Mouse (Mus musculus): Measurements from ENCODE around the gene Utf1. TPM values are rescaled to one million over a fixed set of nuclear protein-coding genes. Genes with fewer than 3 reads are reported as not detected.

Utf1 gene
- total RNA-seq, 2 experiments from 2014 or later: not detected

DNA sequence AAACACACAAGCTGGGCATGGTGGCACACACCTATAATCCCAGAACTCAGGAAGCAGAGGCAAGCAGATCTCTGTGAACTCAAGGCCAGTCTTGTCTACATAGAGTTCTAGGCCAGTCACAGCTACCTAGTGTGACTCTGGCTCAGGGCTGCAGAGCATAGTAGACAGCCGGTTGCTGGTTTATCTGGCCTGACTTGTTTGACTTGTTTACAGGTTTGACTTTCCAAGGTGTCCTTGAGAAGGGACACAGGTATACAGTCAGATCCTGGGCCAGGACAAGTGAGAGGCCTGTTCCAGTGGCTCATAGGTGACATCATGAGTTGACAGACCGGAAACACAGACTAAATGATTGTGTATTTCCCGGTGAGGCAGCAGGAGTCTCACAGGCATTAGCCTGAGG lies 6.5 kb upstream of the Utf1 start:
- no peak for DNase-seq (ENCODE audit: extremely low spot score in 1 of 2, low spot score in 1 of 2)

DNA sequence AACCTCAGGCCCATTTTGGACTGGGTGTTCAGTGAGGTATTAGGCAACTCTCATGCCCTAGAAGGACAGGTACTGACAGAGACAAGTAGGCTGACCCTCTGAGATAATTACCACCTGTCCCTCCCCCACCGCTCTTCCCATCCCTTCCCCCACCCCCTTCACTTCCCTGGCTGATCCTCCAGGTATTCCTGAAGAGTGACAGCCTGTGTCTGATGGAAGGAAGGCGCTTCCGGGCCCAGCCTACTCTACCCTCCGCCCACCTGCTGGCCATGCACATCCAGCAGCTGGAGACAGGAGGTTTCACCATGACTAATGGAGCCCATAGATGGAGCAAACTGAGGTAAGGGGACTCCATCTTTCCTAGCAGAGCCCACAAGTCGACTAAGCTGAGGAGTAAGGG lies 5.8 kb upstream of the Utf1 start:
- DNase-seq (ENCODE audit: extremely low spot score in 1 of 2, low spot score in 1 of 2): no peak

DNA sequence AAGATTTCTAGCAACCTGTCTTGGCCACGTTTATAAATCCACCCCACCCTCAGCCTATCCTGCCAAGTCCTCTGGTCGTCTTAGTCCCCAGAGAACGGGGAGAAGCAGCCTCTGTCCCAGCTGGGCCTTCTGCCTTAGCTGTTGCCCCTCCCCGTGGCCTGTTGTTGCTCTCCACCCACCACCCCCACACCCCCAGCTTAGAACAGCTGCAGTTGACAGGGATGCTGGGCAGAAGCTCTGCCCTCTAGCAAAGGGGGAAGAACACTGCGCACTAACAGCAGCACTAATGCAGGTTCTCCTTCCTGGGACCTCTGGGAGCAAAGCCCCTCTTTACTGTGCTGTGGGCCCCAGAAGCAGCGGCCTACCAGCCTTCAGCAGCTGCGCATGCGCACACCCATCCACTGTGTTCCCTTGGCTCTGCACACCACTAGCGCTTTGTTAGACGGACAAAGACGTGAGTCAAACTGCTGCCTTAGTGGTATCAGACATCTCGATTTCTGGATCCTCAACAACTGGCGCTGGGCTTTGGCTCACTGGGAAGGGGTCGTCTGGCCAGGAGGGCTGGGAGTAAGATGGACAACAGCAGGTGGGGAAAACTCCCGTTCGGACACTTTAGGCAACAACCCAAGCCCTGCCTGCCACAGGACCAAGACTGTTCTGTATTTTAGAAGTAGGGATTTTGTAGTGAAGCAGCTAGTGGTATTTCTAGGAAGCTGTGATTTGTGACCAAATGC lies 2.9 kb upstream of the Utf1 start:
- DNase-seq (ENCODE audit: extremely low spot score in 1 of 2, low spot score in 1 of 2): no peak

- no peak for DNase-seq (ENCODE audit: extremely low spot score in 1 of 2, low spot score in 1 of 2)
These were observed 977 bp downstream of the Utf1 start for GRCm38 (mm10) chr7:139944291-139945240.

- no peak for DNase-seq (ENCODE audit: extremely low spot score in 1 of 2, low spot score in 1 of 2)
These were observed 1.9 kb downstream of the Utf1 start for GRCm38 (mm10) chr7:139945516-139945915.

- no peak for DNase-seq (ENCODE audit: extremely low spot score in 1 of 2, low spot score in 1 of 2)
These were observed 2.4 kb downstream of the Utf1 start for GRCm38 (mm10) chr7:139946032-139946431.

DNA sequence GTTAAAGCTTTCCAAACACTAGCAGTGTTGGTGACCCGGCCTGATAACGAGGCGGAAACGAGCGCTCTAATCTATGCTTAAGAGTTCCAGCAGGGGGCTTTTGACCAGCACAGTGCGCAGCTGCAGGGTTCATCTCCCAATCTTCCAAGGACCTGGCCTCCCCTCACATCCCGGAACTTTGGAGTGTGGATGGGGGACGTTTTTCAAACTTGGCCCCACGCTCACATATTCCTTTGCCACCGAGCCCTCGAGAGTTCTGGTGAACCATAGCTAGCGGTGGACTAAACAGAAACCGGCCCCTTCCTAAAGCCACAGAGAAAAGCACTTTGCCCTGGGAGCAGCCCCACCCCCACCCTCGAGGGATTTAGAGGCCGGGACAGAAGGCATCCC lies 6.3 kb downstream of the Utf1 start:
- no peak for DNase-seq (ENCODE audit: extremely low spot score in 1 of 2, low spot score in 1 of 2)

GRCm38 (mm10) chr7:139950283-139950971 lies 6.8 kb downstream of the Utf1 start:
- no peak for DNase-seq (ENCODE audit: extremely low spot score in 1 of 2, low spot score in 1 of 2)

DNA sequence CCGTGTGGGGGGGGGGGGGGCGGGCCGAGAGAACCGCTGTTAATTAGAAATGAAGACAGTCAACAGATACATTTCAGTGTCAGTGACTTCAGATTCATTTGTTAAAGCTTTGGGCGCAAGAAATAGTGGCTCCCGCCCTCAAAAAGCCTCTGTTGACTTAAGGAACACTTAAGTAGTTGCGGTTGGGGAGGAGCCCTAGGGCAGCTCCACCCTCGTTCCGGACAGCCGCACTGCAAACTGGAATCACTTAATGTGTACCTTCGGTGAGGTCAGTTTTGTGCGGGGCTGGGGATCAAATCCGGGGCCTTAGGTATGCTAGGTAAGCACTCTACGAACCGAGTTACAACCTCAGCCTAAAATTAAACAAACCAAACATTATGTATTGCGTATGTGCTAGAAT lies 7.5 kb downstream of the Utf1 start:
- no peak for DNase-seq (ENCODE audit: extremely low spot score in 1 of 2, low spot score in 1 of 2)

- DNase-seq (ENCODE audit: extremely low spot score in 1 of 2, low spot score in 1 of 2): no peak
These were observed 8.5 kb downstream of the Utf1 start for GRCm38 (mm10) chr7:139951991-139952633.

- no peak for DNase-seq (ENCODE audit: extremely low spot score in 1 of 2, low spot score in 1 of 2)
These were observed 11.9 kb downstream of the Utf1 start for GRCm38 (mm10) chr7:139955505-139955904.

DNA sequence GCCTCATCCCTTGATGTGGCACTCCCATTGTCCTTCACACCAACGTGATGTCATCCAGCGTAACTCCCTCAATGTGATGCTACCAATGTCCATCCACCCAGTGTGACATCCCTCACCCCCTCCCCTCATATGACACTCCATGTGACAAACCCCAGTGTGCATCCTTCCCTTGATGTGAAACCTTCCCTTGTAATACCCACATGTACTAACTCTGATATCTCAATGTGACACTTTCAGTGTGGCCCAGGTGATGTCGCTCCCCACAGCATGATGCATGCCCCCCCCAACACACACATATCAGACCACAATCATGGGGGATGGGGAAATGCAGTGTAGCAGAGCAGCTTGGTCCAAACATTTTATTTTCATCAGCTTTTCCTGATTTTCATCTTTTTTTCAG lies 13.1 kb downstream of the Utf1 start:
- DNase-seq (ENCODE audit: extremely low spot score in 1 of 2, low spot score in 1 of 2): no peak

DNA sequence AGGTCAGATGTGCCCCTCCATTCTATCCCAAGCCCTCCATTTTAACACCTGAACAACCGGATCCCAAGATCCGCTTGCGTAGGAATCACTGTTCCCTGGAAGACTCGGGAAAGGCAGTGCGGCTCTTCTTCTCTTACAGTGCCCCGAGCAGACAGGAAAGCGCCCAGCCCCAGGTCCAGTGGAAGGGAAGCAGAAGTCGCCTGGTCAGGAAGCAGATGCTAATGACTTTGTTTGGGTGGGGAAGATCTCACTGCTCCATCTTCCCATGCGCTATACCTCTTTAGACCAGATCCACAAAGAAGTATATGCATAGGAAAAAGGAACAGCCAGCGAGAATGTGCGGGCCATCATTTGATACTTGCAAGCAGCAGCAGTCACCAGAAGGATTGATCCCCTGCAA lies 13.8 kb downstream of the Utf1 start:
- no peak for DNase-seq (ENCODE audit: extremely low spot score in 1 of 2, low spot score in 1 of 2)

GRCm38 (mm10) chr7:139957958-139958357 lies 14.4 kb downstream of the Utf1 start:
- no peak for DNase-seq (ENCODE audit: extremely low spot score in 1 of 2, low spot score in 1 of 2)

DNA sequence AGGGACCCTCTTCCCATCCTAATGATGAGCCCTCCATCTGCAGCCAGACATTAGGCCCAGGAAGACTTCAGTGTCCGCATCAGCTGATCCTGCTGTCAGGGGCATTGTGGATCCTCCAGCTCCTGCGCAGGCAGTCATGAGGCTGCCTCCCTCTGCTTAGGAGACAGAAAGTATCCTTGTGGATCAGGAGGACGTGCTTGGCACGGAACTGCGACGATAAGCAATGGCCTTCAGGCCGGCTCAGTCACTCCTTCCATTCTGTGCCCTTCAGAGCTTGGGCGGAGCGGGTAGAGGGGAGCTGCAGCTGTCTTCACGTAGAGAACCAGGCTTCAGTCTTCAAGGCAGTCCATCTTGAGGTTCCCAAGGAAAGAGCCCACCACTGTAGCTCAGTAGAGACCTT lies 17.6 kb downstream of the Utf1 start:
- no peak for DNase-seq (ENCODE audit: extremely low spot score in 1 of 2, low spot score in 1 of 2)

DNA sequence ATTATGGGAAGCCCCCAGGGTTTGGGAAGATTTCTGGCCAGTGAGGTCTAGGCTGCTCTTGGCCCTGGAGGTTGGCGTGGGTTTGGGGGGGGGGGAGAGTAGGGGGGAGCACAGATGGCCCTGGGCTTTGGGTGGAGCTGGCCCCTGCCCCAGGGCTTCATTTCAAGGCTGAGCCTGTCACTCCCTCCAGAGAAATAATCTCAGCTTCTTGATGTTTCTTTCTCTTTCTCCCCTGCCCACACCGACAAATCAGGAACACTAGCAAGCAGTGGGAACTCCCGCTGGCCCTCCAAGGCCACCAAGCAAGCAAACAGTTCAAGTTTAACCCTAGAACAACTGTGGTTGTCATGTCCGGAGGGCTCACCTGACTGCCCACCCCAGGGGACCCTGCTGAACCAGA lies 20.2 kb downstream of the Utf1 start:
- no peak for DNase-seq (ENCODE audit: extremely low spot score in 1 of 2, low spot score in 1 of 2)

DNA sequence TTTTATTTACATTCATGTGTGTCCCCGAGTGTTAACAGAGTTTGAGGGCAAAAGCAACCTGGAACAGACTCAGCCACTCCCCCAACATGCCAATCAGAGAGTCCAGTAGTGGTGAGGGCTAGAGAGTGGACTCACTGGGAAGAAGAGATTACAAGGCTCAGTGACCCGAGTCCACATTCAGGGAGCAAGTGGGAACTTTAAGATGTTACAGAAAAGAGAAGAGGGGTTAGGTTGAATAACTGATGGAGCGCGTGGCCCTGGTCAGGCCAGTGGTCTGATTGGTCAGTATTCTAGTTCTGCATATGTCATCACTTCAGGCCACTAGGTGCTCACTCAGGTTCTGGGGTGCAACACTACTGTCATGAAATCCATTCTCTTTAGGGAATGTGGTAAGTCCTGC lies 23.6 kb downstream of the Utf1 start:
- no peak for DNase-seq (ENCODE audit: extremely low spot score in 1 of 2, low spot score in 1 of 2)

- no peak for DNase-seq (ENCODE audit: extremely low spot score in 1 of 2, low spot score in 1 of 2)
These were observed 24.8 kb downstream of the Utf1 start for GRCm38 (mm10) chr7:139968428-139968827.

GRCm38 (mm10) chr7:139969348-139970130 lies 25.9 kb downstream of the Utf1 start:
- peak; percentile 78 to 98 for DNase-seq (ENCODE audit: extremely low spot score in 1 of 2, low spot score in 1 of 2)
